Mouse (Mus musculus) testis, adult 2 months (tissue): ENCODE measurements around the gene Irs2.

Source experiments
- CTCF ChIP-seq: fragments of 200-500 bp; IDR thresholded peaks from 2 replicates; pipeline ENCODE4 v1.5.1; 2012; ENCODE audit warnings: low read depth, mild to moderate bottlenecking, inconsistent platforms, low read length, moderate library complexity; ENCODE audit not compliant: control insufficient read depth, insufficient read depth, insufficient replicate concordance
- POLR2A ChIP-seq: fragments of 200-500 bp; IDR thresholded peaks from 2 replicates; pipeline ENCODE4 v1.6.1; 2012; ENCODE audit warnings: low read depth, mild to moderate bottlenecking, inconsistent platforms, low read length, moderate library complexity; ENCODE audit not compliant: control insufficient read depth

DNA sequence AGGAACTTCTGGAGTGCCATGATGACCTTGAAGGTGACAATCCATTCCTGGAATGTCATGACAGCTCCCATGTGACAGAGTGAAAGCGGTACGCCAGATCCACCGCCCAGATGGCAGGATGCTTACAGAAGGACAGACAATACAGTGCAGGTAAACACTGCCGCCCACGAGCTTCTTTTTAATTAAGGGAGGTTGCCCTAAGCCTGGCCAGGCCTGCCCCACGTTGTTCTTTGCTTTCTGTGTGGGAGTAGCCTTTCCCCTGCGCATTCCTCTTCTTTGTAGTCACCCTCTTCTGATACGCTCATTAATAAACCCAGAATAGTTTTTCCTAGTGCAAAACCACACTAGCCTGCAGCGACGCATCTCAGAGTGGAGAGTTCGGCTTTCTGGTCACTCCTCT lies 36.4 kb upstream of the Irs2 start:
- TF ChIP-seq CTCF: no peak
- no peak for TF ChIP-seq POLR2A
